In genomic region chr8:40064145-40064544, GRCm38 (mm10) we compare ENCODE assay signal across 16 mouse cellular contexts.
"Had no signal": no experiment of that assay in that cellular context is flagged by ENCODE, and none has a peak within 500 bp of the region (broad histone marks: within the 10 kb centered on the region; RNA-seq: fewer than 3 reads in every experiment).

No protein-coding gene starts in this region.

- DNase-seq: kidney, postnatal 14 days; lung, embryonic 14.5 days; lung, postnatal 10 days; lung, postnatal 4 days; right cerebral cortex, postnatal 14 days; thymus, adult 2 months; thymus, postnatal 36 days had no signal

- ATAC-seq: midbrain, embryonic 16.5 days had no signal

- H3K4me3 ChIP-seq: kidney, embryonic 15.5 days; left cerebral cortex, adult 2 months; limb, embryonic 10.5 days; liver, embryonic 15.5 days; midbrain, embryonic 12.5 days; neural tube, embryonic 13.5 days; stomach, embryonic 15.5 days had no signal

- H3K36me3 ChIP-seq: kidney, embryonic 15.5 days; limb, embryonic 10.5 days; liver, embryonic 15.5 days; midbrain, embryonic 12.5 days; neural tube, embryonic 13.5 days; stomach, embryonic 15.5 days had no signal

- H3K27me3 ChIP-seq: kidney, embryonic 15.5 days; liver, embryonic 15.5 days; midbrain, embryonic 12.5 days; neural tube, embryonic 13.5 days; stomach, embryonic 15.5 days had no signal

- H3K9ac ChIP-seq: kidney, embryonic 15.5 days; liver, embryonic 15.5 days; lung, embryonic 14.5 days; midbrain, embryonic 12.5 days; neural tube, embryonic 13.5 days; stomach, embryonic 15.5 days had no signal

- H3K9me3 ChIP-seq: kidney, embryonic 15.5 days; limb, embryonic 10.5 days; liver, embryonic 15.5 days; midbrain, embryonic 12.5 days; neural tube, embryonic 13.5 days; stomach, embryonic 15.5 days had no signal

- H3K4me2 ChIP-seq: kidney, embryonic 15.5 days; liver, embryonic 11.5 days; liver, embryonic 15.5 days; lung, embryonic 14.5 days; midbrain, embryonic 12.5 days; neural tube, embryonic 13.5 days; stomach, embryonic 15.5 days had no signal

- H3K27ac ChIP-seq: kidney, embryonic 15.5 days; left cerebral cortex, adult 2 months; limb, embryonic 10.5 days; liver, embryonic 15.5 days; midbrain, embryonic 12.5 days; neural tube, embryonic 13.5 days; stomach, embryonic 15.5 days had no signal

- H3K4me1 ChIP-seq: kidney, embryonic 15.5 days; limb, embryonic 10.5 days; liver, embryonic 15.5 days; midbrain, embryonic 12.5 days; neural tube, embryonic 13.5 days; stomach, embryonic 15.5 days had no signal
